In the genomic region with DNA sequence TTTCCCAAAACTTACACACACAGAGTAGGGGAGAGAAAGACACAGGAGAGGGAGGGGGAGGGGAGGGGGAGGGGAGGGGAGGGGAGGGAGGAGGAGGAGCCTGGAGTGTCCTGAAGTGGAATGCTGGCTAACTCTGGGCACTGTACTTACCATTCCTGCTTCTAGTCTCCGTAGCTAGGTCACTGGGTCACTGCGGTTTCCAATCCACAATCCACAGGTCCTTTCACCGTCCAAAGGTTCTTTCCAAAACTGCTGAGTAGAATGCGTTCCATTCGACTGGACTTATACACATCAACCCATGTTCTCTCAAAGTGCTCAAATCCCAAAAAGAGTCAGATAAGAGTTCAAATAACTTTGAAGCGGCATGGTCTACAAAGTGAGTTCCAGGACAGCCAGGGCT, we compare ENCODE assay signal across 28 mouse cellular contexts. TPM values are rescaled to one million over a fixed set of nuclear protein-coding genes. Genes with fewer than 3 reads are reported as not detected.
DNase-seq lines count a peak whose midpoint lies in the region; ATAC-seq and TF ChIP-seq lines count a peak whose summit lies in the region.
"Had no signal": no experiment of that assay in that cellular context is flagged by ENCODE, and none has a peak within 500 bp of the region (broad histone marks: within the 10 kb centered on the region; RNA-seq: fewer than 3 reads in every experiment).

No protein-coding gene starts in this region.

- H3K27ac ChIP-seq in kidney, embryonic 14.5 days (ENCODE audit: low read depth, low read length) = no peak overlapping the region
- H3K27ac ChIP-seq in liver, adult 2 months (replicated peaks; ENCODE audit: insufficient read depth, low read depth, low read length) = no peak overlapping the region
- no peak overlapping the region for H3K27ac ChIP-seq in liver, postnatal 0 days (ENCODE audit: low read depth)
- H3K27ac ChIP-seq: embryonic facial prominence, embryonic 12.5 days; forebrain, embryonic 15.5 days; heart, adult 2 months; heart, embryonic 15.5 days; hindbrain, embryonic 10.5 days; hindbrain, embryonic 14.5 days had no signal

- H3K4me3 ChIP-seq in kidney, embryonic 14.5 days (ENCODE audit: low read length) = no peak overlapping the region
- no peak overlapping the region for H3K4me3 ChIP-seq in liver, adult 2 months (ENCODE audit: insufficient read depth, low read depth, low read length)
- no peak overlapping the region for H3K4me3 ChIP-seq in liver, postnatal 0 days (ENCODE audit: low read depth, low read length)
- H3K4me3 ChIP-seq: embryonic facial prominence, embryonic 12.5 days; forebrain, embryonic 15.5 days; heart, adult 2 months; heart, embryonic 15.5 days; hindbrain, embryonic 10.5 days had no signal

- no peak for TF ChIP-seq CTCF in liver, adult 2 months (IDR thresholded peaks at IDR 0.05; ENCODE audit: low read depth, low read length)
- no peak for TF ChIP-seq CTCF in liver, postnatal 0 days (IDR thresholded peaks at IDR 0.05; ENCODE audit: low read depth)

- no peak for TF ChIP-seq POLR2A in liver, adult 2 months (IDR thresholded peaks at IDR 0.05; ENCODE audit: extremely low read depth, insufficient read depth, low read length)

- no peaks in the 10 kb centered on the region for H3K4me1 ChIP-seq in kidney, embryonic 14.5 days (ENCODE audit: control insufficient read depth, insufficient read depth, low read length)
- H3K4me1 ChIP-seq in liver, adult 2 months (ENCODE audit: control insufficient read depth, insufficient read depth, low read length) = no peaks in the 10 kb centered on the region
- no peaks in the 10 kb centered on the region for H3K4me1 ChIP-seq in liver, postnatal 0 days (ENCODE audit: insufficient read depth)
- H3K4me1 ChIP-seq: embryonic facial prominence, embryonic 12.5 days; forebrain, embryonic 15.5 days; heart, embryonic 15.5 days; hindbrain, embryonic 10.5 days had no signal

- H3K36me3 ChIP-seq in kidney, embryonic 14.5 days (ENCODE audit: control insufficient read depth, insufficient read depth, low read length) = no peaks in the 10 kb centered on the region
- H3K36me3 ChIP-seq in liver, adult 2 months (ENCODE audit: control insufficient read depth, insufficient read depth, low read length) = no peaks in the 10 kb centered on the region
- no peaks in the 10 kb centered on the region for H3K36me3 ChIP-seq in liver, postnatal 0 days (replicated peaks; ENCODE audit: insufficient read depth, low read length)
- H3K36me3 ChIP-seq: embryonic facial prominence, embryonic 12.5 days; forebrain, embryonic 15.5 days; heart, embryonic 15.5 days; hindbrain, embryonic 10.5 days had no signal

- no peaks in the 10 kb centered on the region for H3K9me3 ChIP-seq in kidney, embryonic 14.5 days (ENCODE audit: control insufficient read depth, low read length)
- no peaks in the 10 kb centered on the region for H3K9me3 ChIP-seq in liver, postnatal 0 days (ENCODE audit: low read length)
- H3K9me3 ChIP-seq: embryonic facial prominence, embryonic 12.5 days; forebrain, embryonic 15.5 days; heart, embryonic 15.5 days; hindbrain, embryonic 10.5 days had no signal

- no peaks in the 10 kb centered on the region for H3K79me2 ChIP-seq in liver, adult 2 months (ENCODE audit: control insufficient read depth, insufficient read depth, low read length)

- no peak for TF ChIP-seq EP300 in liver, postnatal 0 days (IDR thresholded peaks at IDR 0.05; ENCODE audit: low read depth)

- H3K27me3 ChIP-seq in kidney, embryonic 14.5 days (ENCODE audit: control insufficient read depth, insufficient read depth, low read length) = 0 out of 2 replicates have a peak, but pooled peaks cover 3% of the 10 kb centered on the region
- no peaks in the 10 kb centered on the region for H3K27me3 ChIP-seq in liver, adult 2 months (ENCODE audit: control insufficient read depth, insufficient read depth, low read length)
- H3K27me3 ChIP-seq in liver, postnatal 0 days (ENCODE audit: insufficient read depth, low read length) = peaks cover 4% of the 10 kb centered on the region; the same call in 1 of the 2 replicates

- no peak overlapping the region for H3K9ac ChIP-seq in kidney, embryonic 14.5 days (ENCODE audit: low read depth, low read length)
- H3K9ac ChIP-seq in liver, adult 2 months (ENCODE audit: low read depth, low read length) = no peak overlapping the region
- H3K9ac ChIP-seq in liver, postnatal 0 days (replicated peaks) = no peak overlapping the region
- H3K9ac ChIP-seq: embryonic facial prominence, embryonic 12.5 days; forebrain, embryonic 15.5 days; heart, embryonic 15.5 days; hindbrain, embryonic 14.5 days had no signal

- intact Hi-C loops in heart, postnatal 14 days (cut with DNase I) = no loop called here

- ATAC-seq in kidney, embryonic 14.5 days (ENCODE audit: low FRiP score, low TSS enrichment) = no peak
- no peak for ATAC-seq in liver, postnatal 0 days
- ATAC-seq: CD4-positive, CD25-positive, alpha-beta regulatory T cell, adult 4 months; forebrain, embryonic 15.5 days; Patski had no signal

- 88% methylated on average over 6 of the region's 6 CpGs for whole genome bisulfite sequencing in kidney, embryonic 14.5 days
- WGBS in liver, adult 2 months = 20% methylated on average over 6 of the region's 6 CpGs
- WGBS in liver, postnatal 0 days (ENCODE audit: insufficient replicate concordance) = 62% methylated on average over 6 of the region's 6 CpGs

- no peak overlapping the region for H3K4me2 ChIP-seq in kidney, embryonic 14.5 days (replicated peaks; ENCODE audit: low read depth, low read length)
- H3K4me2 ChIP-seq in liver, postnatal 0 days (ENCODE audit: low read depth, low read length) = no peak overlapping the region
- H3K4me2 ChIP-seq: embryonic facial prominence, embryonic 12.5 days; forebrain, embryonic 15.5 days; heart, embryonic 11.5 days; heart, embryonic 15.5 days; hindbrain, embryonic 14.5 days had no signal

- DNase-seq in kidney, adult 11 months = peak; percentile 43
- DNase-seq in liver, adult 2 months (ENCODE audit: extremely low read depth, low read depth, low spot score) = peak; percentile 87
- DNase-seq in liver, postnatal 0 days = no peak
- peak; percentile 12 for DNase-seq in kidney, postnatal 14 days
- DNase-seq in heart, postnatal 14 days = no peak
- no peak for DNase-seq in lung, postnatal 25 days (ENCODE audit: low spot score)
- DNase-seq: adrenal gland, adult 8-10 months; B cell, adult 2 months; cerebellum, adult 11 months; cerebellum, adult 8-10 months; cerebellum, postnatal 14 days; gastrocnemius, postnatal 14 days; heart, adult 2 months had no signal

RNA-seq across cellular contexts. Expression of a gene that starts 7.1 kb away (rescaled TPM):
- not detected in 2 replicates for polyA plus RNA-seq in kidney, embryonic 14.5 days (2014; fragmentation: Nextera tagmentation; extraction: Ambion mirVana)
- total RNA-seq in liver, adult 2 months (2014; rRNA removed) = 0.09 and 0.27 TPM in 2 replicates
- polyA plus RNA-seq in liver, adult 2 months (2012; rRNA removed) = 0.05 and 0.25 TPM in 2 replicates
- polyA plus RNA-seq in liver, postnatal 0 days (2015; fragmentation: Nextera tagmentation; extraction: Ambion mirVana) = not detected in 2 replicates
- total RNA-seq in heart, postnatal 14 days (2021) = not detected
- total RNA-seq: adrenal gland, adult 8-10 months; adrenal gland, postnatal 4 days; gastrocnemius, postnatal 14 days; heart, adult 2 months; heart, postnatal 25 days had no signal
- polyA plus RNA-seq: brain, embryonic 14.5 days; CD4-positive, CD25-positive, alpha-beta regulatory T cell, adult 4 months; cortical plate, adult 2 months; embryonic facial prominence, embryonic 12.5 days; forebrain, embryonic 11.5 days; forebrain, embryonic 15.5 days; gonadal fat pad, adult 2 months; heart, adult 2 months; heart, embryonic 11.5 days; heart, embryonic 15.5 days; hindbrain, embryonic 10.5 days; hindbrain, embryonic 14.5 days; Patski had no signal

RNA-seq across cellular contexts. Expression of a gene that starts 42.1 kb away (rescaled TPM):
- polyA plus RNA-seq in kidney, embryonic 14.5 days (2014; fragmentation: Nextera tagmentation; extraction: Ambion mirVana) = 3.8 and 4.8 TPM in 2 replicates
- total RNA-seq in liver, adult 2 months (2014; rRNA removed) = 4.6 and 6.3 TPM in 2 replicates
- 0.70 and 0.97 TPM in 2 replicates for polyA plus RNA-seq in liver, adult 2 months (2012; rRNA removed)
- 0.08 and 0.20 TPM in 2 replicates for polyA plus RNA-seq in liver, postnatal 0 days (2015; fragmentation: Nextera tagmentation; extraction: Ambion mirVana)
- total RNA-seq in heart, postnatal 14 days (2021) = 1 to 10 TPM; 1.1 TPM

Comparison
In these comparisons a context has a peak if more than half of its experiments do, and no peak if none do; other contexts are left out.
1. DNase-seq: peak in kidney, adult 11 months (single experiment), liver, adult 2 months (single experiment) and kidney, postnatal 14 days (single experiment); none in liver, postnatal 0 days (single experiment), heart, postnatal 14 days (0 of 2) and lung, postnatal 25 days (single experiment).